In genomic region chr17:51971444-51971843, GRCm38 (mm10) we compare ENCODE assay signal across 12 mouse cellular contexts.
DNase-seq lines count a peak whose midpoint lies in the region; ATAC-seq and TF ChIP-seq lines count a peak whose summit lies in the region.
"Had no signal": no experiment of that assay in that cellular context is flagged by ENCODE, and none has a peak within 500 bp of the region (broad histone marks: within the 10 kb centered on the region; RNA-seq: fewer than 3 reads in every experiment).

No protein-coding gene starts in this region.

- no peak overlapping the region for H3K4me2 ChIP-seq in embryonic facial prominence, embryonic 11.5 days (ENCODE audit: low read depth, low read length)
- H3K4me2 ChIP-seq in liver, postnatal 0 days (ENCODE audit: low read depth, low read length): no peak overlapping the region
- H3K4me2 ChIP-seq in liver, embryonic 12.5 days: no peak overlapping the region

- no peaks in the 10 kb centered on the region for H3K4me1 ChIP-seq in embryonic facial prominence, embryonic 11.5 days (ENCODE audit: control insufficient read depth, insufficient read depth, low read length)
- H3K4me1 ChIP-seq in embryonic facial prominence, embryonic 10.5 days: no peaks in the 10 kb centered on the region
- H3K4me1 ChIP-seq in liver, postnatal 0 days (ENCODE audit: insufficient read depth): no peaks in the 10 kb centered on the region
- H3K4me1 ChIP-seq in liver, embryonic 12.5 days: no peaks in the 10 kb centered on the region
- no peaks in the 10 kb centered on the region for H3K4me1 ChIP-seq in cerebellum, adult 2 months (ENCODE audit: control insufficient read depth, insufficient read depth, low read length)

- no peak overlapping the region for H3K27ac ChIP-seq in embryonic facial prominence, embryonic 11.5 days (replicated peaks; ENCODE audit: low read depth, low read length)
- no peak overlapping the region for H3K27ac ChIP-seq in embryonic facial prominence, embryonic 10.5 days (replicated peaks)
- no peak overlapping the region for H3K27ac ChIP-seq in liver, postnatal 0 days (ENCODE audit: low read depth)
- H3K27ac ChIP-seq in liver, embryonic 12.5 days: no peak overlapping the region
- H3K27ac ChIP-seq in cerebellum, adult 2 months (ENCODE audit: insufficient read depth, low read length): no peak overlapping the region
- H3K27ac ChIP-seq: macrophage had no signal

- no peak for ATAC-seq in embryonic facial prominence, embryonic 11.5 days (replicated peaks; ENCODE audit: insufficient number of reproducible peaks, low FRiP score, low TSS enrichment, low read depth)
- no peak for ATAC-seq in liver, postnatal 0 days
- ATAC-seq in liver, embryonic 12.5 days: no peak
- no peak for ATAC-seq in Patski

- no peak for TF ChIP-seq EP300 in liver, postnatal 0 days (IDR thresholded peaks at IDR 0.05; ENCODE audit: low read depth)

- POLR2A ChIA-PET in Patski (lab: Charles Lee): no interaction called here

- in situ Hi-C loops in Patski (cut with MboI; ENCODE audit: low pct_unique_long_range_greater_than_20kb): no loop called here

- H3K36me3 ChIP-seq in embryonic facial prominence, embryonic 11.5 days (replicated peaks; ENCODE audit: control insufficient read depth, insufficient read depth, low read depth, low read length): no peaks in the 10 kb centered on the region
- H3K36me3 ChIP-seq in embryonic facial prominence, embryonic 10.5 days (replicated peaks): no peaks in the 10 kb centered on the region
- no peaks in the 10 kb centered on the region for H3K36me3 ChIP-seq in liver, postnatal 0 days (replicated peaks; ENCODE audit: insufficient read depth, low read length)
- no peaks in the 10 kb centered on the region for H3K36me3 ChIP-seq in liver, embryonic 12.5 days

- no peak for TF ChIP-seq POLR2A in cerebellum, adult 2 months (IDR thresholded peaks at IDR 0.05; ENCODE audit: borderline replicate concordance, insufficient read depth, low read length)

- CTCF ChIA-PET in Patski (lab: Charles Lee): interaction anchor here (2.8 kb wide), 1 partner anchor 9 kb away, joined by 7 read pairs; no protein-coding TSS in a partner anchor

- H3K4me3 ChIP-seq in embryonic facial prominence, embryonic 11.5 days (ENCODE audit: low read depth, low read length): no peak overlapping the region
- H3K4me3 ChIP-seq in embryonic facial prominence, embryonic 10.5 days: no peak overlapping the region
- no peak overlapping the region for H3K4me3 ChIP-seq in liver, postnatal 0 days (ENCODE audit: low read depth, low read length)
- no peak overlapping the region for H3K4me3 ChIP-seq in liver, embryonic 12.5 days
- no peak overlapping the region for H3K4me3 ChIP-seq in cerebellum, adult 2 months (replicated peaks; ENCODE audit: insufficient read depth, low read depth, low read length)

- no peaks in the 10 kb centered on the region for H3K27me3 ChIP-seq in embryonic facial prominence, embryonic 11.5 days (ENCODE audit: control insufficient read depth, insufficient read depth, low read length)
- H3K27me3 ChIP-seq in embryonic facial prominence, embryonic 10.5 days (replicated peaks; ENCODE audit: low read depth, poor library complexity, severe bottlenecking): no peaks in the 10 kb centered on the region
- no peaks in the 10 kb centered on the region for H3K27me3 ChIP-seq in liver, postnatal 0 days (ENCODE audit: insufficient read depth, low read length)
- H3K27me3 ChIP-seq in liver, embryonic 12.5 days (replicated peaks): no peaks in the 10 kb centered on the region
- H3K27me3 ChIP-seq in Patski: peaks cover under 1% of the 10 kb centered on the region
- H3K27me3 ChIP-seq in cerebellum, adult 2 months (ENCODE audit: control insufficient read depth, insufficient read depth, low read length): no peaks in the 10 kb centered on the region

- WGBS in embryonic facial prominence, embryonic 11.5 days: 44% methylated on average over 3 of the region's 3 CpGs
- WGBS in embryonic facial prominence, embryonic 10.5 days: 37% methylated on average over 3 of the region's 3 CpGs
- 50% methylated on average over 3 of the region's 3 CpGs for WGBS in liver, postnatal 0 days (ENCODE audit: insufficient replicate concordance)
- 41% methylated on average over 3 of the region's 3 CpGs for WGBS in liver, embryonic 12.5 days (ENCODE audit: insufficient replicate concordance)
- 29% methylated on average over 3 of the region's 3 CpGs for whole genome bisulfite sequencing in cerebellum, adult 2 months

- no peak overlapping the region for H3K9ac ChIP-seq in embryonic facial prominence, embryonic 11.5 days (replicated peaks; ENCODE audit: low read length)
- H3K9ac ChIP-seq in liver, postnatal 0 days (replicated peaks): no peak overlapping the region
- H3K9ac ChIP-seq in liver, embryonic 12.5 days: no peak overlapping the region

- peak; percentile 59 for TF ChIP-seq CTCF in liver, postnatal 0 days (IDR thresholded peaks at IDR 0.05; ENCODE audit: low read depth)
- TF ChIP-seq CTCF in Patski (IDR thresholded peaks at IDR 0.05): peak; percentile 39
- TF ChIP-seq CTCF in cerebellum, adult 2 months (IDR thresholded peaks at IDR 0.05; ENCODE audit: borderline replicate concordance, insufficient read depth, low read depth, low read length): no peak

- peak; percentile 43 for DNase-seq in embryonic facial prominence, embryonic 11.5 days (ENCODE audit: low spot score)
- DNase-seq in embryonic facial prominence, embryonic 10.5 days (ENCODE audit: low spot score): no peak
- no peak for DNase-seq in liver, postnatal 0 days
- DNase-seq in Patski (ENCODE audit: low read depth, low spot score): no peak
- DNase-seq in natural killer cell, adult 2 months (ENCODE audit: low spot score in 2 of 2): peak; percentile 7 to 31
- DNase-seq in urinary bladder, postnatal 36 days (ENCODE audit: low spot score in 2 of 2): no peak
- DNase-seq in cerebellum, adult 2 months: no peak
- DNase-seq: gastrocnemius, postnatal 14 days; heart, postnatal 4 days; kidney, postnatal 14 days had no signal

- H3K9me3 ChIP-seq in embryonic facial prominence, embryonic 11.5 days (replicated peaks; ENCODE audit: control insufficient read depth, low read length): no peaks in the 10 kb centered on the region
- no peaks in the 10 kb centered on the region for H3K9me3 ChIP-seq in embryonic facial prominence, embryonic 10.5 days
- no peaks in the 10 kb centered on the region for H3K9me3 ChIP-seq in liver, postnatal 0 days (ENCODE audit: low read length)
- H3K9me3 ChIP-seq in liver, embryonic 12.5 days (replicated peaks): no peaks in the 10 kb centered on the region

Comparison
In these comparisons a context has a peak if more than half of its experiments do, and no peak if none do; other contexts are left out.
1. DNase-seq: peak in embryonic facial prominence, embryonic 11.5 days (single experiment) and natural killer cell, adult 2 months (2 of 2); none in embryonic facial prominence, embryonic 10.5 days (single experiment), liver, postnatal 0 days (single experiment), Patski (single experiment), urinary bladder, postnatal 36 days (0 of 2) and cerebellum, adult 2 months (0 of 2).